Mouse (Mus musculus) spleen, postnatal 36 days (tissue): ENCODE measurements at regions not wholly inside any gene's neighbourhood (a gene's known extent, or its start where the extent isn't known, plus 50 kb on each side); places are given as distances from the start of the nearest gene placed in this dataset.
A peak's percentile ranks its signal among the peaks of the same experiment; 100 is the strongest.
"Not testable (repeated sequence)": the region's sequence is repeated elsewhere in the genome, so short reads cannot be mapped to it uniquely, and the experiment has no call there.

Source experiments
- DNase-seq, 2 experiments: peaks; one replicate each; pipeline ENCODE4 v3.0.0; 2022; ENCODE audit warnings: low spot score in 2 of 2, mixed read lengths in 1 of 2

- DNase-seq, result no peak
Measured at GRCm38 (mm10) chr13:7233399-7233798, 584.8 kb upstream of the Pfkp start.

GRCm38 (mm10) chr13:7206626-7207211 lies 558.1 kb upstream of the Pfkp start:
- DNase-seq, result no peak

- DNase-seq, result no peak
Measured at GRCm38 (mm10) chr13:7195990-7196389, 547.4 kb upstream of the Pfkp start.

GRCm38 (mm10) chr13:7182216-7182751 lies 533.7 kb upstream of the Pfkp start:
- no peak for DNase-seq

GRCm38 (mm10) chr13:7175561-7176160 lies 527.1 kb upstream of the Pfkp start:
- no peak for DNase-seq

GRCm38 (mm10) chr13:7170035-7170434 lies 521.5 kb upstream of the Pfkp start:
- not testable (repeated sequence) for DNase-seq

- no peak for DNase-seq
Measured at GRCm38 (mm10) chr13:7146337-7146736, 497.8 kb upstream of the Pfkp start.

GRCm38 (mm10) chr13:7110572-7110971 lies 462.0 kb upstream of the Pfkp start:
- DNase-seq, result no peak

- DNase-seq, result peak in 1 of 2 experiments; percentile 3
Measured at GRCm38 (mm10) chr13:7103289-7103688, 454.7 kb upstream of the Pfkp start.

GRCm38 (mm10) chr13:7093072-7093649 lies 444.6 kb upstream of the Pfkp start:
- no peak for DNase-seq

GRCm38 (mm10) chr13:7090916-7091315 lies 442.3 kb upstream of the Pfkp start:
- no peak for DNase-seq

- no peak for DNase-seq
Measured at GRCm38 (mm10) chr13:7066211-7066610, 417.6 kb upstream of the Pfkp start.

- no peak for DNase-seq
Measured at GRCm38 (mm10) chr13:7063717-7064116, 415.1 kb upstream of the Pfkp start.

GRCm38 (mm10) chr13:7057545-7057944 lies 409.0 kb upstream of the Pfkp start:
- no peak for DNase-seq
